Mouse (Mus musculus) adipocyte (in vitro differentiated cells): Measurements from ENCODE around the gene Vmn2r62.
"Not testable (repeated sequence)": the region's sequence is repeated elsewhere in the genome, so short reads cannot be mapped to it uniquely, and the experiment has no call there.

ENCODE experiments used
- DNase-seq: peaks from one replicate; pipeline ENCODE4 v3.0.0-alpha.2; 2016; ENCODE audit warnings: low spot score

The Vmn2r62 gene

GRCm38 (mm10) chr7:42793425-42793824 is at the start of gene Vmn2r62:
Gene Vmn2r62, minus strand, starts transcription at chr7:42793525.
- DNase-seq, result not testable (repeated sequence)

GRCm38 (mm10) chr7:42838366-42838765 is 45.0 kb upstream of the Vmn2r62 start:
- DNase-seq, result not testable (repeated sequence)

DNA sequence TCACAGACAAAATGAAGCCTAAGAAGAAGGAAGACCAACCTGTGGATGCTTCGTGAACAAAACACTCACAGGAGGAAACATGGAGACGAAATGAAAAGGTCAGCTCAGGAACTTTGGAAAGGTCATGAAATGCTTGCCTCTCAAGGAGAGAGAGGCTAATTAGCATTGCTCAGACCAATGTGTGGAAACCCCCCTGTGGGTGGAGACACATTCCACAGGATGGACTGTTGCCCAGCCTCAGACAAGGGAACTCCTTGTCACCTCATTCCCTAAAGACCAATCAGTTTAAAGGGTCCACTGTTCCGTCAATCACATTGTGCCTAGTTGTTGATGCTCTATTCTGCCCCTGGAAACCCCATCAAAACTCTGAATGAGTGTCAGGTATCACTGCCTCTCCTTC is 38.9 kb upstream of the Vmn2r62 start:
- DNase-seq, result no peak

- DNase-seq, result no peak
Observed at GRCm38 (mm10) chr7:42749836-42750235, 43.5 kb downstream of the Vmn2r62 start.

DNA sequence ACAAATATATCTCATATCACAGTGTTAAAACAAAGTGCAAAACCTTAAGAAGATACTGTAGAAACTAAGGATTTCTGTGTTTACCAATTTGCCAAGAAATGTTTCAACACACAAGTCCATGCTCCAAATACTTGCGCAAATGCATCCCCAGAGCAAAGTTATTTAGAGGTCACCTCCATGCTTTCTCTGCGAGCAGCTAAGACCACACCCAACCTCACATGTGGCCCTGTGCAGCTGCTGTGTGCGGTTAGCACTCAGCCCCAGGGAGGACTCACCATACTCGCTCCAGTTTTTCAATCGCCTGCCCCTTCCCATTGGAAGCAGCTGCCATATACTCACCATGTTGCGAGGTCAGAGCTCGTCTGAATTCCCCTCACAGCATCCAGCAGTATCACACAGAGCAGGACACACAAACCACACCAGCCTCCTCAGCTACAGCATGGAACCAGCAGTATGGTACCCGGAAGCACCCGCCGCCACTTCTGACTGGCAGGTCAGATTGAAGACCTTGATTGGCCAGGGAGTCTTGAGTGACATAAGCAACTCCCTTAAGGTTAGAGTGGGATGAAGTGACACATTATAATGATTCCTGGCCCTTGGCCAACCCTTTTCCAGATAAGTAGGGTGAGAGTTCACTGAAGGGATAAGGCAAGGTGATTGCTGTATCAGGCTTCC is 54.7 kb downstream of the Vmn2r62 start:
- DNase-seq, result no peak

GRCm38 (mm10) chr7:42726917-42727316 is 66.4 kb downstream of the Vmn2r62 start, which contains the start of gene Gm17067:
Gene Gm17067, minus strand, starts transcription at chr7:42727017.
- not testable (repeated sequence) for DNase-seq
